In genomic region chr4:137920500-137920961, GRCm38 (mm10) we compare ENCODE assay signal across 7 mouse cellular contexts. TPM values are rescaled to one million over a fixed set of nuclear protein-coding genes. Genes with fewer than 3 reads are reported as not detected.
DNase-seq lines count a peak whose midpoint lies in the region; ATAC-seq and TF ChIP-seq lines count a peak whose summit lies in the region.

No protein-coding gene starts in this region.

- WGBS in embryonic facial prominence, embryonic 12.5 days = 3% methylated on average over 10 of the region's 10 CpGs
- WGBS in heart, adult 2 months = 46% methylated on average over 10 of the region's 10 CpGs
- WGBS in kidney, embryonic 16.5 days = 10% methylated on average over 10 of the region's 10 CpGs

- peaks cover 46% of the 10 kb centered on the region for H3K4me1 ChIP-seq in embryonic facial prominence, embryonic 12.5 days
- peaks cover 24% of the 10 kb centered on the region for H3K4me1 ChIP-seq in heart, adult 2 months (ENCODE audit: control insufficient read depth, insufficient read depth, low read length)
- H3K4me1 ChIP-seq in kidney, embryonic 16.5 days (ENCODE audit: insufficient read depth, low read length) = peaks cover 43% of the 10 kb centered on the region

- ATAC-seq in embryonic facial prominence, embryonic 12.5 days (ENCODE audit: insufficient number of reproducible peaks, insufficient read depth, low FRiP score, low TSS enrichment) = 0 out of 2 replicates have a peak, but pooled peaks have one; percentile 48
- ATAC-seq in kidney, embryonic 16.5 days (ENCODE audit: low FRiP score, low TSS enrichment) = no peak
- ATAC-seq in erythroid progenitor cell, adult 5-6 weeks (replicated peaks; ENCODE audit: low FRiP score, poor library complexity, severe bottlenecking) = no peak

- H3K4me3 ChIP-seq in embryonic facial prominence, embryonic 12.5 days = no peak overlapping the region
- H3K4me3 ChIP-seq in heart, adult 2 months = peak overlapping the region; percentile 52
- peak overlapping the region; percentile 30 for H3K4me3 ChIP-seq in kidney, embryonic 16.5 days (ENCODE audit: low read length)

- 0 out of 2 replicates have a peak, but pooled peaks have one; percentile 34 for TF ChIP-seq POLR2A in heart, adult 2 months (IDR thresholded peaks at IDR 0.05; ENCODE audit: insufficient read depth, low read depth, low read length)

- no peaks in the 10 kb centered on the region for H3K27me3 ChIP-seq in embryonic facial prominence, embryonic 12.5 days
- no peaks in the 10 kb centered on the region for H3K27me3 ChIP-seq in heart, adult 2 months (ENCODE audit: control insufficient read depth, insufficient read depth, low read length)
- H3K27me3 ChIP-seq in kidney, embryonic 16.5 days (ENCODE audit: insufficient read depth, low read length) = no peaks in the 10 kb centered on the region

- TF ChIP-seq EP300 in heart, adult 2 months (IDR thresholded peaks at IDR 0.05; ENCODE audit: insufficient read depth, low read depth, low read length) = no peak

- H3K36me3 ChIP-seq in embryonic facial prominence, embryonic 12.5 days = peaks cover 27% of the 10 kb centered on the region
- H3K36me3 ChIP-seq in heart, adult 2 months (ENCODE audit: control insufficient read depth, insufficient read depth, low read length) = no peaks in the 10 kb centered on the region
- peaks cover 9% of the 10 kb centered on the region; the same call in 1 of the 2 replicates for H3K36me3 ChIP-seq in kidney, embryonic 16.5 days (ENCODE audit: insufficient read depth, low read length)

- H3K79me2 ChIP-seq in heart, adult 2 months (replicated peaks; ENCODE audit: control insufficient read depth, insufficient read depth, low read length) = no peaks in the 10 kb centered on the region

- H3K9ac ChIP-seq in embryonic facial prominence, embryonic 12.5 days = peak overlapping the region; percentile 36; the same call in 1 of the 2 replicates
- peak overlapping the region; percentile 70 for H3K9ac ChIP-seq in heart, adult 2 months (ENCODE audit: low read depth, low read length)
- H3K9ac ChIP-seq in kidney, embryonic 16.5 days (replicated peaks; ENCODE audit: low read length) = peak overlapping the region; percentile 55

- peak; percentile 53 to 61 for DNase-seq in heart, adult 2 months
- peak; percentile 51 to 79 for DNase-seq in lung, postnatal 4 days
- DNase-seq in thymus, postnatal 14 days = no peak
- no peak for DNase-seq in T-cell, adult 2 months (ENCODE audit: low spot score)

- no peaks in the 10 kb centered on the region for H3K9me3 ChIP-seq in embryonic facial prominence, embryonic 12.5 days
- no peaks in the 10 kb centered on the region for H3K9me3 ChIP-seq in kidney, embryonic 16.5 days (ENCODE audit: low read length)

- H3K27ac ChIP-seq in embryonic facial prominence, embryonic 12.5 days = peak overlapping the region; percentile 89
- H3K27ac ChIP-seq in heart, adult 2 months = peak overlapping the region; percentile 86
- peak overlapping the region; percentile 95 for H3K27ac ChIP-seq in kidney, embryonic 16.5 days (ENCODE audit: low read length)

- intact Hi-C loops in heart, adult 2 months (cut with DNase I) = loop anchor here (1.0 kb wide), 1 partner anchor 11 kb away; no protein-coding TSS in a partner anchor

- peak overlapping the region; percentile 36 for H3K4me2 ChIP-seq in embryonic facial prominence, embryonic 12.5 days (replicated peaks)
- H3K4me2 ChIP-seq in kidney, embryonic 16.5 days (replicated peaks; ENCODE audit: low read depth, low read length) = peak overlapping the region; percentile 38

- TF ChIP-seq CTCF in heart, adult 2 months (IDR thresholded peaks at IDR 0.05) = no peak

RNA-seq across cellular contexts. Expression of gene Ece1, which starts 58.5 kb away (rescaled TPM):
- polyA plus RNA-seq in embryonic facial prominence, embryonic 12.5 days (2016; fragmentation: Nextera tagmentation; extraction: Ambion mirVana) = 32.6 and 36.7 TPM in 2 replicates
- total RNA-seq in heart, adult 2 months (2021) = 100 to 1,000 TPM; 102 to 120 TPM
- polyA plus RNA-seq in heart, adult 2 months (2012; rRNA removed) = 23.3 and 27.3 TPM in 2 replicates
- polyA plus RNA-seq in kidney, embryonic 16.5 days (2015; fragmentation: Nextera tagmentation; extraction: Ambion mirVana) = 55.5 and 72.3 TPM in 2 replicates
- total RNA-seq in erythroid progenitor cell, adult 5-6 weeks (2015; ENCODE audit: low replicate concordance) = 1.7 and 2.5 TPM in 2 replicates
- total RNA-seq in erythroid progenitor cell, adult 5-6 weeks (2017; ENCODE audit: low replicate concordance) = 0.51 and 0.83 TPM in 2 replicates

Comparison
In these comparisons a context has a peak if more than half of its experiments do, and no peak if none do; other contexts are left out.
1. DNase-seq: peak in heart, adult 2 months (2 of 2) and lung, postnatal 4 days (2 of 2); none in thymus, postnatal 14 days (single experiment) and T-cell, adult 2 months (single experiment).
2. Peak in every context shown above with its lines, with median percentiles within 50 percentile points of each other: H3K27ac ChIP-seq and H3K9ac ChIP-seq.